Mouse (Mus musculus): Measurements from ENCODE around the gene Pak2.
"Not testable (repeated sequence)": the region's sequence is repeated elsewhere in the genome, so short reads cannot be mapped to it uniquely, and the experiment has no call there.

DNA sequence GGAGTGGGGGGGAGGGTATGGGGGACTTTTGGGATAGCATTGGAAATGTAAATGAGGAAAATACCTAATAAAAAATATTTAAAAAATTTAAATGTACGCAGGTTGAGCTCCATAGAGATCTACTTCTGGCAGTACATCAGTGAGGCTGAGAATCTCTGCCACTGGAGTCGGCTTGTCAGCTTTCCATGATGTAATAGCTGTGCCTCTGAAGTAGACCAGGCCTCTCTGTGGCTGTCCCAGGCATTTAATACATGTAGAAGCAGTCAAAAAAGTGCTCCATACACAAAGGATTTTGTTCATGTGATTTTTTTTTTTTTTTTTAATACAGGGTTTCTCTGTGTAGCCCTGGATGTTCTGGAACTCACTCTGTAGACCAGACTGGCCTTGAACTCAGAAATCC lies 18.6 kb upstream of the Pak2 start:
- TF ChIP-seq CTCF (IDR thresholded peaks at IDR 0.05; ENCODE audit: borderline replicate concordance, insufficient read depth, low read depth, low read length); POLR2A (IDR thresholded peaks at IDR 0.05; ENCODE audit: borderline replicate concordance, insufficient read depth, low read length): not testable (repeated sequence)

Measured in cerebellum, adult 2 months (tissue).